Mouse (Mus musculus) heart, embryonic 11.5 days (tissue): ENCODE data around the gene Rxfp4. TPM values are rescaled to one million over a fixed set of nuclear protein-coding genes. Genes with fewer than 3 reads are reported as not detected.

ENCODE experiments used
- ATAC-seq: fragments of 200-750 bp; cut with Nextera tagmentation; replicated peaks from 2 replicates; pipeline ENCODE4 v1.8.0; 2017; ENCODE audit warnings: moderate library complexity; ENCODE audit not compliant: insufficient number of reproducible peaks, low FRiP score, low TSS enrichment
- H3K27ac ChIP-seq: fragments of 300-500 bp; sonication (generic); 2 replicates; pipeline ENCODE4 v1.5.1; 2014; ENCODE audit warnings: mild to moderate bottlenecking, low read depth, low read length
- H3K27me3 ChIP-seq: fragments of 300-500 bp; sonication (generic); 2 replicates; pipeline ENCODE4 v1.6.1; 2014; ENCODE audit warnings: mild to moderate bottlenecking, low read length, mixed read lengths; ENCODE audit not compliant: control insufficient read depth, insufficient read depth
- H3K36me3 ChIP-seq: fragments of 300-500 bp; sonication (generic); 2 replicates; pipeline ENCODE4 v1.6.1; 2014; ENCODE audit warnings: mild to moderate bottlenecking, low read length, moderate library complexity, mixed read lengths; ENCODE audit not compliant: control insufficient read depth, insufficient read depth
- H3K4me1 ChIP-seq: fragments of 300-500 bp; sonication (generic); 2 replicates; pipeline ENCODE4 v1.6.1; 2014; ENCODE audit warnings: low read length; ENCODE audit not compliant: control insufficient read depth, insufficient read depth
- H3K4me2 ChIP-seq: fragments of 300-500 bp; sonication (generic); 2 replicates; pipeline ENCODE4 v1.6.1; 2014; ENCODE audit warnings: mild to moderate bottlenecking, moderate library complexity
- H3K4me3 ChIP-seq: fragments of 300-500 bp; sonication (generic); 2 replicates; pipeline ENCODE4 v1.5.1; 2014; ENCODE audit warnings: low read depth, low read length
- H3K9ac ChIP-seq: fragments of 300-500 bp; sonication (generic); 2 replicates; pipeline ENCODE4 v1.6.1; 2014; ENCODE audit warnings: mild to moderate bottlenecking, low read depth, low read length, moderate library complexity
- H3K9me3 ChIP-seq: fragments of 300-500 bp; sonication (generic); replicated peaks from 2 replicates; pipeline ENCODE4 v1.6.1; 2016; ENCODE audit warnings: low read length; ENCODE audit not compliant: control insufficient read depth
- WGBS: fragments of 180-500 bp; shearing (Covaris S2); extraction: QIAGEN DNeasy Blood & Tissue Kit; methylation state at CpG from one replicate; pipeline ENCODE4 v1.1.7; 2014; ENCODE audit not compliant: insufficient replicate concordance; 5-methylcytosine and 5-hydroxymethylcytosine counted together
- polyA plus RNA-seq: library from polyadenylated mRNA; unstranded; fragments of >200 nt; fragmentation: Nextera tagmentation; extraction: Ambion mirVana; gene quantifications from 2 replicates; pipeline ENCODE4 v1.2.1, GENCODE M21; 2014

Rxfp4 gene
- polyA plus RNA-seq, 1 experiment from 2014 or later = not detected

DNA sequence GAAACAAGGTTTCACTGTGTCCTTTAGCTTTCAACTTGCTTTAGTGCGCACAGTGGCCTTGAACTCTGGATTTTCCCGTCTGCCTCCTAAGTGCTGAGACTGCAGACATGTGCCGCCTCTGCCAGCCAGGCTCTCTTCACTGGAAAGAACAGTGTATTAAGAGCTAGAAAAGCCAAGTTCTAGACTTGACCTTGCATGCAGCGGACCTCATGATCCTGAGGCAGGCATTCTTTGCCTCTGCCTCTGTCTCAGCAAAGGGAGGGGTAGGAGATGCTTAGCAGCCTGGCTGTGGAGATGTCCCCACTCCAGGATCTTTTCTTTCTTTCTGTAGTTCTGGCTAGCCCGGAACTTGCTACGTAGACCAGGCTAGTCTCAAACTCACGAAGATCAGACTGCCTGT lies 48.1 kb downstream of the Rxfp4 start:
- Histone ChIP-seq H3K4me2 (no peak overlapping the region), H3K4me3 (no peak overlapping the region), H3K36me3 (no peaks in the 10 kb centered on the region), H3K9ac (no peak overlapping the region), H3K27me3 (no peaks in the 10 kb centered on the region), H3K27ac (no peak overlapping the region), H3K9me3 (no peaks in the 10 kb centered on the region), H3K4me1 (peaks cover 8% of the 10 kb centered on the region)
- no peak for ATAC-seq
- WGBS = 88% methylated on average over 7 of the region's 7 CpGs

DNA sequence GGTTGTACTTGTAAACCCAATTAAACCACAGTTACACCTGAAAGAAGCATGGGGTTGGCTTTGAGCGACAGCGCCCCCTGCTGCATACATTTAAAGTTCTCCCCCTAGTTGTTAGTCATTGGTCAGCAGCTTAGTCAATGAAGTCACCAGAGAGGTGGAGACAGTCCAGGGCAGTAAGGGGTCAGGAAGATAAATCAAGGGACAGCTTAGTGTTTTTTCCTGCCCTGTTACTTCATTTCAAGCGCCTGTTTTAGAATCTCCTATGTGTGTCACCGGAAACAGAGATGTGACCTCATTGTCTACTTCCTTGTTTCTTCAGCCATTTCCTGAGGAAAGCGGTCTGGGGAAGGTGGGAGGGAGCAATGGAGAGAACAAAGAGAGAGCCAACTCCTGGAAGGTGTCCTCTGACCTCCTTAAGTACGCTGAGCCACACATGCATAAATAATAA lies 49.2 kb downstream of the Rxfp4 start:
- no peaks in the 10 kb centered on the region for H3K27me3 ChIP-seq
- no peak overlapping the region for H3K4me2 ChIP-seq
- H3K9ac ChIP-seq = no peak overlapping the region
- H3K36me3 ChIP-seq = no peaks in the 10 kb centered on the region
- H3K27ac ChIP-seq = 0 out of 2 replicates have a peak overlapping the region, but pooled peaks have one; percentile 32
- H3K4me3 ChIP-seq = no peak overlapping the region
- peaks cover 8% of the 10 kb centered on the region for H3K4me1 ChIP-seq
- no peak; the same call in 1 of the 2 replicates for ATAC-seq
- WGBS = 21% methylated on average over 6 of the region's 6 CpGs
- H3K9me3 ChIP-seq = no peaks in the 10 kb centered on the region

- Histone ChIP-seq H3K36me3 (no peaks in the 10 kb centered on the region), H3K4me3 (no peak overlapping the region), H3K27ac (no peak overlapping the region), H3K9me3 (no peaks in the 10 kb centered on the region), H3K27me3 (no peaks in the 10 kb centered on the region), H3K9ac (no peak overlapping the region), H3K4me1 (no peaks in the 10 kb centered on the region; the same call in 1 of the 2 replicates), H3K4me2 (no peak overlapping the region)
- ATAC-seq = no peak
- WGBS = 82% methylated on average over 4 of the region's 4 CpGs
These were observed 50.5 kb downstream of the Rxfp4 start for GRCm38 (mm10) chr3:88602466-88602865.

Other genes with a start within 250 kb of the Rxfp4 start
- gene Pmf1, start 242.8 kb downstream of the Rxfp4 start, polyA plus RNA-seq = 115 and 118 TPM in 2 replicates
- gene Slc25a44, start 228.0 kb downstream of the Rxfp4 start, polyA plus RNA-seq = 14.8 and 15.6 TPM in 2 replicates
- 0.80 and 0.92 TPM in 2 replicates for gene Sema4a, start 192.0 kb downstream of the Rxfp4 start, polyA plus RNA-seq
- 78.2 and 82.0 TPM in 2 replicates for gene Lmna, start 143.2 kb downstream of the Rxfp4 start, polyA plus RNA-seq
- gene Mex3a, start 120.7 kb downstream of the Rxfp4 start, polyA plus RNA-seq = 16.5 and 16.9 TPM in 2 replicates
- 0.21 TPM in 1 of 2 replicates, not detected in the other for gene Rab25, start 104.8 kb downstream of the Rxfp4 start, polyA plus RNA-seq
- 86.9 and 110 TPM in 2 replicates for gene Lamtor2, start 100.1 kb downstream of the Rxfp4 start, polyA plus RNA-seq
- gene Ubqln4, start 99.4 kb downstream of the Rxfp4 start, polyA plus RNA-seq = 48.8 and 49.5 TPM in 2 replicates
- 206 and 229 TPM in 2 replicates for gene Ssr2, start 77.3 kb downstream of the Rxfp4 start, polyA plus RNA-seq
- gene Arhgef2, start 47.2 kb downstream of the Rxfp4 start, polyA plus RNA-seq = 91.4 and 102 TPM in 2 replicates
- 68.2 and 69.8 TPM in 2 replicates for gene Khdc4, start 32.7 kb upstream of the Rxfp4 start, polyA plus RNA-seq
- gene Rit1, start 63.7 kb upstream of the Rxfp4 start, polyA plus RNA-seq = 49.7 and 50.4 TPM in 2 replicates
- 11.8 and 15.8 TPM in 2 replicates for gene Syt11, start 122.0 kb upstream of the Rxfp4 start, polyA plus RNA-seq
- 11.1 and 12.9 TPM in 2 replicates for gene Gon4l, start 182.1 kb upstream of the Rxfp4 start, polyA plus RNA-seq